In genomic region chr5:113492417-113493035, GRCm38 (mm10) we compare ENCODE assay signal across 9 mouse cellular contexts. TPM values are rescaled to one million over a fixed set of nuclear protein-coding genes. Genes with fewer than 3 reads are reported as not detected.
DNase-seq lines count a peak whose midpoint lies in the region; ATAC-seq lines count a peak whose summit lies in the region.
"Had no signal": no experiment of that assay in that cellular context is flagged by ENCODE, and none has a peak within 500 bp of the region (broad histone marks: within the 10 kb centered on the region; RNA-seq: fewer than 3 reads in every experiment).

No protein-coding gene starts in this region.

- WGBS in hindbrain, embryonic 15.5 days = 6% methylated on average over 7 of the region's 7 CpGs
- WGBS in midbrain, embryonic 16.5 days = 4% methylated on average over 7 of the region's 7 CpGs

- no peaks in the 10 kb centered on the region for H3K36me3 ChIP-seq in hindbrain, embryonic 15.5 days
- no peaks in the 10 kb centered on the region for H3K36me3 ChIP-seq in midbrain, embryonic 16.5 days (ENCODE audit: control insufficient read depth, insufficient read depth, low read length)

- no peaks in the 10 kb centered on the region for H3K27me3 ChIP-seq in hindbrain, embryonic 15.5 days
- no peaks in the 10 kb centered on the region for H3K27me3 ChIP-seq in midbrain, embryonic 16.5 days (ENCODE audit: control insufficient read depth, insufficient read depth, low read depth, low read length)

- no peak for ATAC-seq in hindbrain, embryonic 15.5 days (ENCODE audit: low FRiP score, low read depth)
- 0 out of 2 replicates have a peak, but pooled peaks have one; percentile 15 for ATAC-seq in midbrain, embryonic 16.5 days

- intact Hi-C loops in heart, postnatal 25 days (cut with DNase I) = no loop called here

- H3K4me1 ChIP-seq in hindbrain, embryonic 15.5 days (replicated peaks) = peaks cover 45% of the 10 kb centered on the region
- H3K4me1 ChIP-seq in midbrain, embryonic 16.5 days (ENCODE audit: control insufficient read depth, insufficient read depth, low read length) = peaks cover 24% of the 10 kb centered on the region
- H3K4me1 ChIP-seq: megakaryocyte, embryonic 14.5 days had no signal

- H3K9me3 ChIP-seq in hindbrain, embryonic 15.5 days = no peaks in the 10 kb centered on the region
- no peaks in the 10 kb centered on the region for H3K9me3 ChIP-seq in midbrain, embryonic 16.5 days (replicated peaks; ENCODE audit: control insufficient read depth, low read length, poor library complexity, severe bottlenecking)
- H3K9me3 ChIP-seq: megakaryocyte, embryonic 14.5 days had no signal

- H3K4me2 ChIP-seq in hindbrain, embryonic 15.5 days = peak overlapping the region; percentile 66
- H3K4me2 ChIP-seq in midbrain, embryonic 16.5 days (ENCODE audit: low read length) = peak overlapping the region; percentile 74

- H3K9ac ChIP-seq in hindbrain, embryonic 15.5 days = peak overlapping the region; percentile 32
- H3K9ac ChIP-seq in midbrain, embryonic 16.5 days (ENCODE audit: low read depth, low read length) = peak overlapping the region; percentile 61

- H3K27ac ChIP-seq in hindbrain, embryonic 15.5 days (replicated peaks) = peak overlapping the region; percentile 21; the same call in 1 of the 2 replicates
- H3K27ac ChIP-seq in midbrain, embryonic 16.5 days (ENCODE audit: low read length) = peak overlapping the region; percentile 67

- H3K4me3 ChIP-seq in hindbrain, embryonic 15.5 days = peak overlapping the region; percentile 64
- H3K4me3 ChIP-seq in midbrain, embryonic 16.5 days (ENCODE audit: low read depth, low read length) = peak overlapping the region; percentile 38
- H3K4me3 ChIP-seq: megakaryocyte, embryonic 14.5 days had no signal

- peak; percentile 52 for DNase-seq in layer of hippocampus, postnatal 14 days (ENCODE audit: low spot score in 2 of 2)
- DNase-seq in layer of hippocampus, postnatal 36 days = no peak
- DNase-seq in embryo, embryonic 10 days (ENCODE audit: low spot score) = peak; percentile 67
- DNase-seq in ovary, adult 18-20 months (ENCODE audit: low spot score) = no peak
- no peak for DNase-seq in thymus, postnatal 36 days
- DNase-seq in heart, postnatal 25 days (ENCODE audit: low spot score) = no peak

RNA-seq across cellular contexts. Expression of gene Wscd2, which starts 2.4 kb away (rescaled TPM):
- 10 to 100 TPM; 78.5 to 78.8 TPM for total RNA-seq in layer of hippocampus, postnatal 14 days (2021)
- 10 to 100 TPM; 83.5 to 86.8 TPM for total RNA-seq in layer of hippocampus, postnatal 36 days (2021)
- polyA plus RNA-seq in hindbrain, embryonic 15.5 days (2015; fragmentation: Nextera tagmentation; extraction: Ambion mirVana) = 13.2 and 13.8 TPM in 2 replicates
- 14.4 and 16.1 TPM in 2 replicates for polyA plus RNA-seq in midbrain, embryonic 16.5 days (2015; fragmentation: Nextera tagmentation; extraction: Ambion mirVana)
- under 1 TPM; 0.34 to 0.36 TPM for total RNA-seq in heart, postnatal 25 days (2021)

Comparison
In these comparisons a context has a peak if more than half of its experiments do, and no peak if none do; other contexts are left out.
1. DNase-seq: peak in layer of hippocampus, postnatal 14 days (2 of 2) and embryo, embryonic 10 days (single experiment); none in layer of hippocampus, postnatal 36 days (0 of 2), ovary, adult 18-20 months (single experiment), thymus, postnatal 36 days (0 of 2) and heart, postnatal 25 days (single experiment).
2. RNA of gene Wscd2, which starts 2.4 kb away (total RNA-seq): 83.5 to 86.8 TPM in layer of hippocampus, postnatal 36 days and 78.5 to 78.8 TPM in layer of hippocampus, postnatal 14 days; 0.34 to 0.36 TPM in heart, postnatal 25 days; every median in the first group is over 10 times any median in the second.